Mouse (Mus musculus) heart, adult 2 months (tissue): ENCODE measurements around the gene Spsb1. TPM values are rescaled to one million over a fixed set of nuclear protein-coding genes. Genes with fewer than 3 reads are reported as not detected.

Experiments
- DNase-seq, 2 experiments: peaks; one replicate each; pipeline ENCODE4 v3.0.0; 2021
- H3K27ac ChIP-seq: fragments of 200-600 bp; 2 replicates; pipeline ENCODE4 v1.8.1; 2022
- H3K27me3 ChIP-seq: fragments of 200-500 bp; 2 replicates; pipeline ENCODE4 v1.6.1; 2012; ENCODE audit warnings: mild to moderate bottlenecking, low read length, inconsistent platforms, mixed read lengths; ENCODE audit not compliant: control insufficient read depth, insufficient read depth
- H3K36me3 ChIP-seq: fragments of 200-500 bp; 2 replicates; pipeline ENCODE4 v1.6.1; 2012; ENCODE audit warnings: low read length, inconsistent platforms; ENCODE audit not compliant: control insufficient read depth, insufficient read depth
- H3K4me1 ChIP-seq: fragments of 200-500 bp; 2 replicates; pipeline ENCODE4 v1.6.1; 2011; ENCODE audit warnings: low read length; ENCODE audit not compliant: control insufficient read depth, insufficient read depth
- H3K4me3 ChIP-seq: fragments of 200-600 bp; 2 replicates; pipeline ENCODE4 v1.8.1; 2022
- H3K79me2 ChIP-seq: fragments of 200-500 bp; replicated peaks from 2 replicates; pipeline ENCODE4 v1.6.1; 2012; ENCODE audit warnings: mild to moderate bottlenecking, inconsistent platforms, low read length, moderate library complexity, mixed read lengths; ENCODE audit not compliant: control insufficient read depth, insufficient read depth
- H3K9ac ChIP-seq: fragments of 200-500 bp; 2 replicates; pipeline ENCODE4 v1.6.1; 2012; ENCODE audit warnings: low read depth, mild to moderate bottlenecking, control low read depth, inconsistent platforms, low read length, mixed read lengths
- CTCF ChIP-seq: fragments of 200-600 bp; IDR thresholded peaks from 2 replicates; pipeline ENCODE4 v1.8.1; 2022; ENCODE audit warnings: antibody characterized with exemption, mild to moderate bottlenecking, moderate library complexity
- EP300 ChIP-seq: fragments of 200-500 bp; IDR thresholded peaks from 2 replicates; pipeline ENCODE4 v1.6.1; 2011; ENCODE audit warnings: low read depth, low read length, control low read depth; ENCODE audit not compliant: insufficient read depth
- POLR2A ChIP-seq: fragments of 200-500 bp; IDR thresholded peaks from 2 replicates; pipeline ENCODE4 v1.6.1; 2011; ENCODE audit warnings: mild to moderate bottlenecking, low read depth, low read length, control low read depth; ENCODE audit not compliant: insufficient read depth
- WGBS: fragments of 180-500 bp; shearing (Covaris S2); methylation state at CpG from one replicate; pipeline ENCODE4 v1.1.7; 2018; 5-methylcytosine and 5-hydroxymethylcytosine counted together
- intact Hi-C: fragments of 180-260 bp; cut with DNase I; formaldehyde crosslinking; loops from one replicate; pipeline ENCODE4 v1.15.1; 2025
- polyA plus RNA-seq: library from polyadenylated mRNA; depleted of rRNA; stranded (reverse); fragments of >200 nt; gene quantifications from 2 replicates; pipeline ENCODE4 v1.2.3, GENCODE M21; 2012
- total RNA-seq, 2 experiments: library from RNA; stranded (reverse); gene quantifications; 2 replicates each; pipeline ENCODE4 v1.2.3; 2021

The Spsb1 gene
- total and polyA plus RNA-seq, 3 experiments, result 28.3 to 35.3 (median 32.2) TPM

DNA sequence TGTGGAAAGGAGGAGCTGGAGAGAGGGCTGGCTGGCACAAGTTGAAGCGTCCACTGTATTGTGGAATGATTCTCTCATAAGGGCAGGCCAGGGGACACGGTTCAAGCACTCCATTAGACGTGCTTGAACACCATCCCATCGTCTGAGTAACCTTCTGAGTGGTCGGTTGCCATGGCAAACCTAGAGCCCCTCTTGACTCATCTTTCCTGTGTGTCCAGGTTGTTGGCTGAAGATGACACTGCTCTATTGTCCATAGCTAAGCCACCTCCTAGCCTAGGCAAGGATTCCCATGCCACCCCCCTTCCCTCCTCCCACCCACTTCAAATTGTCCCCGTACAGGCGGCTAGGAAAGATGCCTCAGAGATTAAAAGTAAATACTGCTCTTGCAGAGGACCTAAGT lies 45.9 kb downstream of the Spsb1 start:
- no peak overlapping the region for H3K27ac ChIP-seq
- H3K79me2 ChIP-seq, result peaks cover 2% of the 10 kb centered on the region; the same call in 1 of the 2 replicates
- TF ChIP-seq EP300, result no peak
- TF ChIP-seq CTCF, result no peak
- no peak for TF ChIP-seq POLR2A
- intact Hi-C loops, result no loop called here
- H3K4me1 ChIP-seq, result peaks cover 5% of the 10 kb centered on the region; the same call in 1 of the 2 replicates
- H3K36me3 ChIP-seq, result no peaks in the 10 kb centered on the region
- H3K9ac ChIP-seq, result no peak overlapping the region
- DNase-seq, result no peak
- H3K27me3 ChIP-seq, result no peaks in the 10 kb centered on the region
- 89% methylated on average over 7 of the region's 7 CpGs for WGBS
- H3K4me3 ChIP-seq, result no peak overlapping the region

DNA sequence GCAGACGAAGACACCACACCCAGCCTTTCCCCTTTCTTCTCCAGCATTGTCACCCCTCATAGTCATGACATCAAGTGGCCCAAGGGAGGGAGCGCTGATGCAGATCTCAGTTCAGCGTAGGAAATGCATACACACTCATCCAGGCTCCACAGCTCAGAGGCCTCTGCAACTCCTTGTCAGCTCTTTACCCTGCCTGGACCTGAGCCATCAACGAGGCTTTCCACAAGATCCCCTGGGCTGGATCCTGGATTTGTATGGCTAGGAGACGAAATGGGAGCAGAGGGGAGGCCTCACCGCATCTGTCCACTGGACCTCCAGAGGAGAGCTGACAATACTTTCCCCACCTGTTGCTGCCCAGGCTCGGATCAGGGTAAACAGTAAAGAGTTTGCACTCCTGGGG lies 47.2 kb downstream of the Spsb1 start:
- intact Hi-C loops, result no loop called here
- no peak overlapping the region for H3K27ac ChIP-seq
- WGBS, result 77% methylated on average over 7 of the region's 7 CpGs

DNA sequence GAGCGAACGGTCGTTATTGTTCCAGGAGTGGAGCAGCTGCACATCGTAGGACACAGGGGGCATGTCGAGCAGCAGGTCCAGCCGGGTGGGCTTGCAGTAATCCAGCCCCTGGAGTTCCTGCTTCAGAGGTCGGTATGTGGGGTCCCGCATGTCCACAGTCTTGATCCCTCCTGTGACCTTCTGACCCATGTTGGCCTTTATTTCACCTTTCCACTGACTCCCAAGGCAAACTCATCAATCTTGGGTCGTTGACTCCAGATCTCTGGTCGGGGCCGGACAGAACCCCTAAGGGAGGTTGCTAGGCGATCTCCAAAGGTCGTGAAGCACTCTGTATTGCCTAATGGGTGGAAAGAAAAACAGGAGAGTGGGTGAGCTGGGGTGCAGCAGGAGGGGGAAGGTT lies 47.9 kb downstream of the Spsb1 start:
- TF ChIP-seq CTCF (no peak), EP300 (no peak), POLR2A (no peak)
- H3K36me3 ChIP-seq, result no peaks in the 10 kb centered on the region

More for the DNA sequence above, 47.2 kb downstream of the Spsb1 start:
- no peaks in the 10 kb centered on the region for H3K27me3 ChIP-seq
- H3K79me2 ChIP-seq, result peaks cover 2% of the 10 kb centered on the region; the same call in 1 of the 2 replicates
- TF ChIP-seq POLR2A, result no peak
- no peak for TF ChIP-seq EP300
- no peak for TF ChIP-seq CTCF
- H3K9ac ChIP-seq, result no peak overlapping the region
- H3K4me1 ChIP-seq, result peaks cover 10% of the 10 kb centered on the region
- no peaks in the 10 kb centered on the region for H3K36me3 ChIP-seq
- DNase-seq, result no peak
- H3K4me3 ChIP-seq, result no peak overlapping the region

DNA sequence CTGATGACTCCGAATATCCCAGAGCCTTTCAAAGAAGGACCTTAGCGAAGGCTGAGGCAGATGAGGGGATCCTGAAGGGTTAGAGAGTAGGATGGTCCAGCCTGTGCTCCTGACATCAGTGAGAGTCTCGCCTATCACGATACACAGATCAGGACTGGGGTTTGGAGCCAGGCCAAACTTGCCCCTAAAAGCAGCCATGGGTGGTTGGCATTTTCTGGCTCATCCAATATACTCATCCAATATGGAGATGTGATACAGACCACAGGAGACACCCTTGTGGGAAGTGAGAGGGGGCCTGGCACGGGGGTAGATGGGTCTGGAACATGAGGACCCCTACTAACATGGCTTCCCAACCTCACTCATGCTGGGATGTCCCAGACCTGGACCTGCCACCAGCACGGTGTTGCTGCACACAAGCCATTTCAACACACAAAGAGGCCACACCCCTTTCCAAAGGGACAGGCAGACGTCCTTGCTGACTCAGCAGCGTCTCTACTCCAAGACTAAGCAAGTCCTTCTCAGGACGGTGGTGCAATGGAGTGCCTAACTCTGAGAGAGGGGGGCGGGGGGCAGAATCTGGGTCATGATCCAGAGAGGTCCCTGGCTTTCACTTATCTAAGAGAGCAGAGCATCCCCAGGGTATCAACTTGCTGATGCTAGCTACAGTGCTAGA lies 49.4 kb downstream of the Spsb1 start:
- no peaks in the 10 kb centered on the region; the same call in 1 of the 2 replicates for H3K79me2 ChIP-seq
- H3K4me1 ChIP-seq, result peaks cover 12% of the 10 kb centered on the region
- WGBS, result 87% methylated on average over 10 of the region's 10 CpGs
- TF ChIP-seq POLR2A (no peak), EP300 (no peak), CTCF (no peak)
- no peaks in the 10 kb centered on the region for H3K27me3 ChIP-seq
- H3K36me3 ChIP-seq, result no peaks in the 10 kb centered on the region
- no peak for DNase-seq
- H3K9ac ChIP-seq, result no peak overlapping the region
- H3K4me3 ChIP-seq, result no peak overlapping the region
- no peak overlapping the region for H3K27ac ChIP-seq
- intact Hi-C loops, result no loop called here

More for the DNA sequence above, 47.9 kb downstream of the Spsb1 start:
- H3K9ac ChIP-seq, result no peak overlapping the region
- H3K79me2 ChIP-seq, result peaks cover 2% of the 10 kb centered on the region; the same call in 1 of the 2 replicates
- 87% methylated on average over 13 of the region's 13 CpGs for WGBS
- intact Hi-C loops, result no loop called here
- DNase-seq, result no peak
- no peak overlapping the region for H3K27ac ChIP-seq
- H3K27me3 ChIP-seq, result no peaks in the 10 kb centered on the region
- H3K4me3 ChIP-seq, result no peak overlapping the region
- H3K4me1 ChIP-seq, result peaks cover 13% of the 10 kb centered on the region

DNA sequence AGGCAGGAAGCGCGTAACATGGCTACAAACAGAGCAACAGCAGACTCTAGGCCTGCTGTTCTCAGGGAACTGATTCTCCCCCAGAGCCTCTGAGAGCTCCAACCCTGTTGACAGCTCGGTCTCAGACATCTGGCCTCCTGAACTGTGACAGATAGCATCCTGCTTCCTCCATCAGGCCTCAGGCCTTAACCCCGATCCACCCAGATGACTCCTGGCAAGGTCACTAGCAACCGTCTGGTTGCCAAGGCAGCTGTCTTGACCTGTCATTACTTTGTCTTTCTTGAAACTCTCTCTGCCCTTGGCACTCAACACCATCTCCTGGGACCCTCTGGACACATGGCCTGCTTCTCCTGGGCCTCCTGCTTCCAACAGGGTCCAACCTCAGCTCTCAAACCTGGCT lies 51.8 kb downstream of the Spsb1 start:
- H3K79me2 ChIP-seq, result no peaks in the 10 kb centered on the region; the same call in 1 of the 2 replicates
- no peak overlapping the region for H3K9ac ChIP-seq
- no peaks in the 10 kb centered on the region for H3K36me3 ChIP-seq
- H3K4me1 ChIP-seq, result peaks cover 11% of the 10 kb centered on the region
- intact Hi-C loops, result no loop called here
- no peak overlapping the region; the same call in 1 of the 2 replicates for H3K27ac ChIP-seq
- no peak overlapping the region for H3K4me3 ChIP-seq
- 32% methylated on average over 5 of the region's 5 CpGs for WGBS
- H3K27me3 ChIP-seq, result no peaks in the 10 kb centered on the region
- peak; percentile 66 to 79 for DNase-seq
- peak; percentile 40; the same call in 1 of the 2 replicates for TF ChIP-seq EP300
- no peak for TF ChIP-seq POLR2A

DNA sequence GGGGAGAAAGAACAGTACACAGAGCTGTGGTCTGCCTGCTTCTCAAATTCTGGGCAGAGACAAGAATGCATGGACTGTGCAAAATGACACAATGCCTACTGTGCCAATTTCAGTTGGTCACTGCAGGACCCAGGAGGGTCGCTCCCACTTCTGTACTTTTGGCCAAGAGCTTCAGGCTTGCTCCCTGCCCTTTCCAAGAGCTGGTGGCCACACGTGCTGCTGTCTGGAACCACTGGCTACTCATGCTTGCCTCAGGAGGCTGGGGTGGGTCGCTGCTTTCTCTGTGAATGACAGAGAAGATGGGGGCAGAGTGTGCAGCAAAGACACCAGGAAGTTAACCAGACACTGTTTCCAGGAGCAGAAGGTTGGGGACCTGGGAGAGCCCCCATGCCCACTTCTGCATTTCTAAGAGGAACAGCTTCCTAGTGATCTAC lies 53.5 kb downstream of the Spsb1 start:
- intact Hi-C loops, result loop anchor here (2.0 kb wide), 1 partner anchor 13 kb away; no protein-coding TSS in a partner anchor
- DNase-seq, result no peak
- Histone ChIP-seq H3K27me3 (no peaks in the 10 kb centered on the region), H3K9ac (no peak overlapping the region), H3K79me2 (no peaks in the 10 kb centered on the region; the same call in 1 of the 2 replicates), H3K4me3 (no peak overlapping the region), H3K36me3 (no peaks in the 10 kb centered on the region), H3K27ac (no peak overlapping the region), H3K4me1 (peaks cover 11% of the 10 kb centered on the region)
- TF ChIP-seq EP300, result no peak
- no peak for TF ChIP-seq CTCF
- no peak for TF ChIP-seq POLR2A
- WGBS, result 61% methylated on average over 3 of the region's 3 CpGs
